Mouse (Mus musculus) inflammation-experienced regulatory T-cells, adult 6 months (primary cell): ENCODE results near the gene Jun. TPM values are rescaled to one million over a fixed set of nuclear protein-coding genes. Genes with fewer than 3 reads are reported as not detected.
A peak's percentile ranks its signal among the peaks of the same experiment; 100 is the strongest.

ENCODE experiments used
- ATAC-seq: one replicate; pipeline ENCODE4 v1.8.0; 2017
- polyA plus RNA-seq, 3 experiments: library from polyadenylated mRNA; unstranded; fragments of 100-300 nt; shearing (Covaris generic); gene quantifications; one replicate each; pipeline ENCODE4 v1.2.1; 2017

The Jun gene
- polyA plus RNA-seq, 3 experiments from 2014 or later: 7.3 to 33.5 (median 20.9) TPM

DNA sequence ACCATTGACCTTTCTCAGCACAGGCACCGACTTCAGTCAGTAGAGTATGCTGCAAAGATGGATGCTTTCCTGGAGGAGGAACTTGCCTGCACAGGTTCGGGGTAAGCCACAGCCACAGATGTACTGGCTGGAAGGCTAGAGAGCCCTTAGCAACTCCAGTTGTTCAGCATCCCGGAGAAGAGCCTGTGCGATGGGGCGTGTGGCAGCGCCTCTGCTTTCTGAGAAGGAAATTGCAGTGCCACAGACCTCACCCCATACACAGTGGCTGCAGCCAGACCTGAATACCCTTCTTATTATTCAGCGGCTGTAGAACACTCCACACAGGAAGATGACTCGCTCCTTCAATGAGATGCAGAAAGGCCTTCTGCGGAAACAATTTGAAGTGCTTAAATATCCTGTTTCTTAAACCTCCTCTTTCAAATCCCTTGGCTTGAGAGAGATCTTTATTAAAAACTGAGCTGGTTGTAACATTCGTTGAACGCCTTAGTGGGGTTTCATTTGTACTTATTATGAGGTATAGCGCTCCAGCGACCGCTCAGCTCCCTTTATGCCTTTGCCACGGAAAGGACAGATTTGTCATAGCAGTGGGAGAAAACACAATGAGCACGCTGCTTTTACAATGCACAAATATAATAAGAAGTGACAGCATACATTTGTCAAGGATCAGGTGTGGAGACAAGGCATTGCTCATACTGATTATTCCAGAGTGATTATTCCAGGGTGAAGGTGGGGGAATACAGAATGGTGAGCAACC, 26.0 kb downstream of the Jun start:
- ATAC-seq: no peak

DNA sequence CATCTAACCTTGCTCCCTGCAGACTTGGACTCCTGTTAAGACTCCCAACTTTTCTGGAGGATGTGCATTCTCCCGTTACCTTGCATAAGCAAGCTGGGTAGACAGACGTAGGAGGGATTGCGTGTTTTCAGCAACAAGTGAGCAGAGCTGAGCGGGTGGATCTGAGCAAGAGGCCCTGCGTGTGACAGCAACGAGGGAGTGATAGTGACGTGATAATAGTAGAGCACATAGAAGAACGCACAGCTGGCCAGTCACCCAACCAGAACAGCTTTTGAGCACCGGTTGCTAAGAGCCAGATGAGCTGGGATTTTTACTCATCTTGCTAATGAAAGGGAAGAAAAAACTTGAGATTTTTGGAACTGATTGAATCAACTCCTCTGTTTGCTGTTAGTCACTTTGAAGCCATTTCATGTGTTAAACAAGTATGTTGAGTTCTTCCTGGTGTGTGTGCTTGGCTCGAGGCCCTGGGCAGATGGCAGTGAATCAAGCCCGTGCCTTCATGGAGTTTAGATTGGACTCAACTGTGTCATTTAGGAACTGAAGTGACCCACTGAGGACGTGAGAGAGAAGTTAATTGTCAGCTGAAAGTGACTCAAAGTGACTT, 28.6 kb downstream of the Jun start:
- no peak for ATAC-seq

GRCm38 (mm10) chr4:95021649-95022637, 30.1 kb downstream of the Jun start:
- ATAC-seq: no peak

GRCm38 (mm10) chr4:95020201-95020600, 31.8 kb downstream of the Jun start:
- ATAC-seq: no peak

DNA sequence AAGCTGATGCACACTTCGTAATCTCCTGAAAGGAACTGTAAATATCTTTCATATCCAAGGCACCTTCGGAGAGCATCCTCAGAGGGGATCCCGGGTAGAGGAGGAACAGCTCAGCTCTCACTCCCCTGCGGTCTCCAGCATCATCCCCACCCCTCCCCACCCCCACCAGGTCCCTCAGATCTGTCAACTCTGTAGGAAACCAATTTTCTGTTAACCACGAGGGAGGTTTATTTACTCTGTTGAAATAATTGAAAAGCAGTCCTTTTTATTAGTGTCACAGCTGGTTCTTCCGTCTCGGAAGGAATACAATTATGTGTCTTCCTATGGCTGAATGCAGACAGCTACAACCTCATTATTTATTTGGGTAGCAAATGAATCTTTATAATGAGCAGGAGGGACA, 33.8 kb downstream of the Jun start:
- no peak for ATAC-seq

- ATAC-seq: no peak
Measured at GRCm38 (mm10) chr4:95012706-95013105, 39.3 kb downstream of the Jun start.

DNA sequence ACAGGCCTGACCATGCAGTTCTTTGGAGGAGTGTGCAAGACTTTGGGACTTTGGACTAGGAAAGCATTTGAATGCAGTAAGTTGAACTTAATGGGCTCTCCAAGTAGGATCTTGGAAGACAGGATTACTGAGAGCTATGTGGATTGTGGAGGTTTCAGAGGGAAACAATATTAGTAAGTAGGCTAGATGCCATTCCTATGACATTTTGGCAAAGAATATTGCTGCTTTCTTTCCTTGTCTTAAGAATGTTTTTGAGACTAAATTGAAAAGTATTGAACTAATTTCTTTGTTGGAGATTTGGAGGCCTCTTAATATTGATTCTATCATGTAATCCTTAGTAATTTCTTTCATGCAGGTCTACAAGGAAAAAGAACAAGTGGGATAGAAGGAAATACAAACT, 39.8 kb downstream of the Jun start:
- ATAC-seq: no peak

GRCm38 (mm10) chr4:95008175-95009057, 43.6 kb downstream of the Jun start:
- peak; percentile 87 for ATAC-seq

- ATAC-seq: no peak
Measured at GRCm38 (mm10) chr4:95007759-95008158, 44.3 kb downstream of the Jun start.

GRCm38 (mm10) chr4:95005251-95005830, 46.7 kb downstream of the Jun start:
- ATAC-seq: no peak

- ATAC-seq: no peak
Measured at GRCm38 (mm10) chr4:95001043-95001775, 50.8 kb downstream of the Jun start.

DNA sequence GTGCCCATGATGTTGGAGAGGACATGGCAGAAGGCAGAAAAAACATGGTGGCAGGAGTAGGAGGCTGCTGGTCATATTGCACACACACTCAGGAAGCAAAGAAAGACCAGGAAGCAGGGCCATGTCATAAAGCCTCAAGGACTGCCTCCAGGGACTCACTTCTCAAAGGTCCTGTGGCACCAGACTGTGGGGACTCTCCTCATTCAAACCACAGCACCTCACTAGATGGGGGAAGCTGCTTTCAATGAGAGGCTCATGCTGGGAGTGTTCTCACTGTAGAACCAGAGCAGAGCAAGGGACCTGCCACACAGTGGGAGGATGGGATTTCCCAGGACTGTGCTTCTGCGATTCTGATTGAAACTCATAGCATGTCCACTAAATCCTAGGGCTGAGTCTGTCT, 51.9 kb downstream of the Jun start:
- ATAC-seq: no peak

GRCm38 (mm10) chr4:94999249-94999648, 52.8 kb downstream of the Jun start:
- ATAC-seq: no peak

Other genes with a start within 250 kb of the Jun start
- gene Eqtn, start 123.4 kb downstream of the Jun start, polyA plus RNA-seq: under 1 TPM; 0.40 to 0.75 (median 0.57) TPM
- 100 to 1,000 TPM in 1 of 3 experiments, 10 to 100 TPM in 2; 69.5 to 109 (median 97.4) TPM for gene Mysm1, start 73.1 kb downstream of the Jun start, polyA plus RNA-seq